In the genomic region with DNA sequence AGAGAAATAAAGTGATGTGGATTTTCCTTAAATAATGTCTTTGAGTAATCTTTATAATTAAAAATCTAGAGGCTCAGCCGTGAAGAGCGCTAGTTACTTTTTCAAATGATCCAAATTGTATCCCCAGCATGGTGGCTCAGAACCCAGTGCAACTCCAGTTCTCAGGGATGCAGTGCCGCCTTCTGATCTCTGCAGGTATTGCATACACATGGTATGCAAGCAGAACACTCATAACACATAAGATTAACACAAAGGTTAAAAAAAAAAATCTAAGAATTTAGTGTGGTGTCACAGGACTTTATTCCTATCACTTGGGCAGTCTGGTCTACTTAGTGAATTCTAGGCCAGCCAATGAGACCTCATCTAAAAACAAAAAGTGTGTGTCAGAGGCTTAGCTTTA, we compare ENCODE assay signal across 1 mouse cellular context.
TF ChIP-seq lines count a peak whose summit lies in the region.

No protein-coding gene starts in this region.

TF ChIP-seq in MEL, 35 proteins besides CTCF, POLR2A, EP300 and RAD21:
- TF ChIP-seq BHLHE40 (IDR thresholded peaks at IDR 0.05; ENCODE audit: borderline replicate concordance, low read depth, low read length) (no peak), USF2 (IDR thresholded peaks at IDR 0.05; ENCODE audit: borderline replicate concordance in 1 of 2, insufficient read depth in 1 of 2, low read depth in 1 of 2, low read length in 2 of 2) (no peak), ZNF384 (IDR thresholded peaks at IDR 0.05; ENCODE audit: low read depth, low read length) (no peak), ZKSCAN1 (IDR thresholded peaks at IDR 0.05; ENCODE audit: low read depth, low read length) (no peak), RCOR1 (IDR thresholded peaks at IDR 0.05; ENCODE audit: low read depth, low read length) (no peak), ETS1 (IDR thresholded peaks at IDR 0.05; ENCODE audit: low read depth, low read length) (no peak), UBTF (IDR thresholded peaks at IDR 0.05; ENCODE audit: borderline replicate concordance, insufficient read depth, low read depth, low read length) (no peak), MAX (IDR thresholded peaks at IDR 0.05; ENCODE audit: low read length) (no peak), ELF1 (IDR thresholded peaks at IDR 0.05; ENCODE audit: low read depth, low read length) (no peak), MEF2A (IDR thresholded peaks at IDR 0.05; ENCODE audit: extremely low read depth, insufficient replicate concordance, low read depth, low read length, poor library complexity, severe bottlenecking) (no peak), TBP (IDR thresholded peaks at IDR 0.05; ENCODE audit: low read depth, low read length) (no peak), NRF1 (IDR thresholded peaks at IDR 0.05; ENCODE audit: insufficient read depth, low read depth, low read length, poor library complexity, severe bottlenecking) (no peak)
TF ChIP-seq in MEL: peak in this region for 0.
